Mouse (Mus musculus) limb, embryonic 15.5 days (tissue): ENCODE measurements around the gene Col18a1. TPM values are rescaled to one million over a fixed set of nuclear protein-coding genes. Genes with fewer than 3 reads are reported as not detected.

ENCODE experiments used
- ATAC-seq: fragments of 200-750 bp; cut with Nextera tagmentation; 2 replicates; pipeline ENCODE4 v1.8.0; 2017; ENCODE audit warnings: low read depth, moderate TSS enrichment; ENCODE audit not compliant: insufficient number of reproducible peaks, low FRiP score, low TSS enrichment
- H3K27ac ChIP-seq: fragments of 300-500 bp; sonication (generic); 2 replicates; pipeline ENCODE4 v1.5.1; 2015; ENCODE audit warnings: moderate library complexity, mild to moderate bottlenecking, inconsistent platforms
- H3K27me3 ChIP-seq: fragments of 300-500 bp; sonication (generic); 2 replicates; pipeline ENCODE4 v1.6.1; 2015; ENCODE audit warnings: inconsistent platforms
- H3K36me3 ChIP-seq: fragments of 300-500 bp; sonication (generic); 2 replicates; pipeline ENCODE4 v1.6.1; 2015; ENCODE audit warnings: inconsistent platforms
- H3K4me1 ChIP-seq: fragments of 300-500 bp; sonication (generic); 2 replicates; pipeline ENCODE4 v1.6.1; 2015; ENCODE audit warnings: inconsistent platforms
- H3K4me2 ChIP-seq: fragments of 300-500 bp; sonication (generic); 2 replicates; pipeline ENCODE4 v1.6.1; 2015; ENCODE audit warnings: mild to moderate bottlenecking, inconsistent platforms
- H3K4me3 ChIP-seq: fragments of 300-500 bp; sonication (generic); 2 replicates; pipeline ENCODE4 v1.5.1; 2015; ENCODE audit warnings: mild to moderate bottlenecking, inconsistent platforms
- H3K9ac ChIP-seq: fragments of 300-500 bp; sonication (generic); 2 replicates; pipeline ENCODE4 v1.6.1; 2015; ENCODE audit warnings: inconsistent platforms
- H3K9me3 ChIP-seq: fragments of 300-500 bp; sonication (generic); 2 replicates; pipeline ENCODE4 v1.6.1; 2016; ENCODE audit warnings: inconsistent platforms
- WGBS: fragments of 180-500 bp; shearing (Covaris S2); methylation state at CpG from one replicate; pipeline ENCODE4 v1.1.7; 2015; 5-methylcytosine and 5-hydroxymethylcytosine counted together
- polyA plus RNA-seq: library from polyadenylated mRNA; unstranded; fragments of >200 nt; fragmentation: Nextera tagmentation; extraction: Ambion mirVana; gene quantifications from 2 replicates; pipeline ENCODE4 v1.2.1, GENCODE M21; 2015

Gene Col18a1
- polyA plus RNA-seq, 1 experiment from 2014 or later, result 93.5 TPM

DNA sequence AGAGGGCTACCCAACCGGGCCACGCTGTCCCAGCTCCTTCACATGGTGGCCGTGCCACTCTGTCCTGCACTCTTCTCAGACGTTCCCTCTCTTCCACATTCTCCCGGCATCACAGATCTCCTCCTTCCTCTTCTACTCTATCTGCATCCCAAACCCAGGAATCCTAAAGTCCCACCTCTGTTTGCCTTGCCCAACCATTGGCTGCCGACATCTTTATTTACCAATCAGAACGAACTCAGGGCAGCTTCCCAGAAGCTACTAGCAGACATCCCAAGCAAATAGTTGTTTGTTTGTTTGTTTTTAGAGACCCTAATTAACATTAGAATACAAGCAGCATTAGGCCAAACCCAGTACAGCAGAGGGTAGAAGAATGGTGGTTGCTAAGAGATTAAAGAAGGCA lies 12.3 kb upstream of the Col18a1 start:
- Histone ChIP-seq H3K27me3 (no peaks in the 10 kb centered on the region), H3K4me2 (no peak overlapping the region), H3K27ac (no peak overlapping the region), H3K36me3 (no peaks in the 10 kb centered on the region), H3K9me3 (no peaks in the 10 kb centered on the region), H3K4me3 (no peak overlapping the region), H3K4me1 (no peaks in the 10 kb centered on the region), H3K9ac (no peak overlapping the region)
- no peak for ATAC-seq
- WGBS, result 75% methylated on average over 7 of the region's 7 CpGs

- Histone ChIP-seq H3K4me3 (no peak overlapping the region), H3K27ac (no peak overlapping the region), H3K36me3 (no peaks in the 10 kb centered on the region), H3K27me3 (peaks cover 18% of the 10 kb centered on the region), H3K9me3 (no peaks in the 10 kb centered on the region), H3K4me1 (peaks cover 16% of the 10 kb centered on the region), H3K9ac (no peak overlapping the region), H3K4me2 (no peak overlapping the region)
- ATAC-seq, result no peak
- 86% methylated on average over 6 of the region's 6 CpGs for WGBS
These were observed 4.1 kb upstream of the Col18a1 start for GRCm38 (mm10) chr10:77170400-77170799.

DNA sequence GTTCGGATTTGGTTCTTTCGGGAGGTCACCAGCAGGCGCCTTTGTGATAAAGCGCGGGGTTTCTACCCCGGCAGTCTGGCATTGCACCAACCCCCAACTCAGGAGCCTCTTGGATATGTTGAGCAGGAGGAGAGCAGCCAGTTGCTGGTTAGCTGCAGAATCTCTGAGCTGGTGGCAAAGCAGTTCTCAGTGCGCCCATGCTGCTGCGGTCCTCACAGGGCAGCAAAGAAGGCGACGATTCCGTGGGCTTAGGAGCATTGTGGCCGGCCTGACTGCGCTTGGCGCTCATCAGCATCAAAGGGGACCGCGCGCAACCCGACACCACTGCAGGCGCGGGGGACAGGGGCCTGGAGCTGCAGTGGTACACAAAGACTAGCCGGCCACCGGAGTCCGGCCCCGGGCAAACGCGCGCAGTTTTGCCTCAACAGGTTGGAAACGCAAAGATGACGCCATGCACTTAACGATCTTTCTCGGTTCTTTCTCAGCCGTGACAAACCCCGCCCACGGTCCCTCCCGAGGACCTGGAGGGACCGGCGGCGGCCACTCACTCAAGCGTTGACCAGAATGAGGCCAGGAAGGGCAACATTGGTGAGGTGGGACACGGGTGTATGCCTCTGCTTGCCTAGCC lies 916 bp downstream of the Col18a1 start:
- Histone ChIP-seq H3K4me3 (peak overlapping the region; percentile 49), H3K9me3 (no peaks in the 10 kb centered on the region), H3K27ac (peak overlapping the region; percentile 33; the same call in 1 of the 2 replicates), H3K9ac (peak overlapping the region; percentile 33; the same call in 1 of the 2 replicates), H3K4me1 (peaks cover 33% of the 10 kb centered on the region), H3K4me2 (peak overlapping the region; percentile 91), H3K27me3 (peaks cover 26% of the 10 kb centered on the region), H3K36me3 (no peaks in the 10 kb centered on the region)
- under 1% methylated on average over 40 of the region's 40 CpGs for WGBS
- no peak for ATAC-seq

DNA sequence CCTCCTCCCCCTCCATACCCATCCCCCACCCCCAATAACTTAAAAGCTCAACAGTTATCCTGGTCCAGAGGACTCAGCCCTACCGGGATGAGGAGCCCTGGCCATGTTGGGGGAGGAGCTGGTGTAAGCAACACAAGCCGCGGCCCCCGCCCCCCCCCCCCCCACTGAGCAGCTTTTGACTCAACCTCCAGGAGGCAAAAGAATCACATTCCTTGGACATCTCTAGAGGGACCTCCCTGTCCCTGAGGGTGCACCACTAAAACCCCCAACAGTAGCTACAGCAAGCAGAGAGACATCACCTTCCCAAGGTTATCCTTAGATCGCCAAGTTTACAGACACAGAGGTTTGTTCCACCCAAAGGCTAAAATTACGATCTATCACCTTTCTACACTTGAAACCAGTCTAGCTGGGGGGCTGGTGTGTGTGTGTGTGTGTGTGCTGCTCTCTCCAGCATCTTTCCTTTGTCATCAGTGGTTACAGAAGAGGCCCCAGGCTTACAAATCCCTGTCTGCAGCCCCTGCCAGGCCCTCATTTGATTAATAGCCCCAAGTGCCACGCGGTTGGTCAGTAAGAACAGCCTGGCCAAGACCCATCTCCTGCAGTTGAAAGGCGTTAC lies 1.8 kb downstream of the Col18a1 start:
- Histone ChIP-seq H3K9ac (no peak overlapping the region), H3K4me3 (peak overlapping the region; percentile 49; the same call in 1 of the 2 replicates), H3K4me2 (peak overlapping the region; percentile 91), H3K27me3 (peaks cover 26% of the 10 kb centered on the region), H3K9me3 (no peaks in the 10 kb centered on the region), H3K36me3 (no peaks in the 10 kb centered on the region), H3K4me1 (peaks cover 38% of the 10 kb centered on the region), H3K27ac (no peak overlapping the region)
- no peak for ATAC-seq
- 11% methylated on average over 9 of the region's 9 CpGs for WGBS

DNA sequence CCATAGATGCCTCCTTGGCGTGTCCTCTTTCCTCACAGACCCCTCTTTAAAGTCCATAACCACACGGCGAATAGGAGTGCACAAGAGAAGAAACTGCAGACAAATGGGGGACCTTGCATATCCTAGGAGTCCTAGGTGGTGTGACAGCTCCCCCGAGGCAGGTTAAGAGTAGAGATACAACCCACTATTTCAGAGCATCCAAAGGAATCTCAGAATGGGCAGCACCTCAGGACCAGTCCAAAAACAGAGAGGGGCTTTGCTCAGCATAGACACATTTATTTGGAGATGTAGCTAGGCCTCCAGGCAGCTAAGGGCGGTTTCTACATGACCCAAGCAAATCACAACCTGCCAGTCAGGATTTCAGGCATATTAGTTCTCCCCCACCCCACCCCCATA lies 2.3 kb downstream of the Col18a1 start:
- Histone ChIP-seq H3K9ac (no peak overlapping the region), H3K27ac (peak overlapping the region; percentile 54), H3K9me3 (no peaks in the 10 kb centered on the region), H3K36me3 (no peaks in the 10 kb centered on the region), H3K4me3 (no peak overlapping the region), H3K4me1 (peaks cover 41% of the 10 kb centered on the region), H3K27me3 (peaks cover 26% of the 10 kb centered on the region), H3K4me2 (peak overlapping the region; percentile 31; the same call in 1 of the 2 replicates)
- no peak for ATAC-seq
- 38% methylated on average over 5 of the region's 5 CpGs for whole genome bisulfite sequencing

DNA sequence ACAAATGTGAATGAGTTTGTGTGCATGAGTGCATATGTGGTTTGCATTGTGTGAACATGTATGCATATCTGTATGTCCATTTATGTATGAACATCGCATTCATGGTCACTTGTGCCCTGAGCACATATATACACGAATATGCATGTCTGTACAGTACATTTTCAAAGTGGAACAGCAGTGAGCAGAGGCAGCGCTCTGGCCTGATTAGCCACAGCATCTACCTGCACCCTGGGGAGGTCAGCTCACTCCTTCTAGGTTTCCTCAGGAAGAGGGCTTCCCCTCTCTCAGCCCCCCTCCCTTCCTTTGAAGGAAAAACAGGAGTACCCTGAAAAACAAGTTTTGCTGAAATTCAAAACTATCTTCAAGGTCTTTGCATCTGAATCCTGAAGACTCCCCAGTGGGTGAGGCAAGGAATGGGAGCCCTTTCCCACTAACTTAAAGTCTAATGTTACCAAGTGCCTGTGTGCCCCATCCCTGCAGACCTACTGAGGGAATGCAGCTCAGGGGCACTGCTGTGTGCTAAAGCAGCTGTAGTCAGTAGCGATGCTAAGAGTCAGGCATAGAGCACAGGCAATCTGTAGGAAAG lies 2.9 kb downstream of the Col18a1 start:
- Histone ChIP-seq H3K36me3 (no peaks in the 10 kb centered on the region), H3K9ac (no peak overlapping the region), H3K4me3 (no peak overlapping the region), H3K4me2 (peak overlapping the region; percentile 31; the same call in 1 of the 2 replicates), H3K27ac (peak overlapping the region; percentile 54), H3K4me1 (peaks cover 46% of the 10 kb centered on the region), H3K9me3 (no peaks in the 10 kb centered on the region), H3K27me3 (peaks cover 26% of the 10 kb centered on the region)
- ATAC-seq, result no peak
- WGBS, result 49% methylated on average over 4 of the region's 4 CpGs

GRCm38 (mm10) chr10:77159573-77159972 lies 6.8 kb downstream of the Col18a1 start:
- H3K4me3 ChIP-seq, result no peak overlapping the region
- 39% methylated on average over 8 of the region's 8 CpGs for WGBS
- H3K4me2 ChIP-seq, result no peak overlapping the region
- no peak for ATAC-seq
- H3K9ac ChIP-seq, result no peak overlapping the region
- H3K27me3 ChIP-seq, result 0 out of 2 replicates have a peak, but pooled peaks cover 1% of the 10 kb centered on the region
- peaks cover 23% of the 10 kb centered on the region for H3K4me1 ChIP-seq
- H3K27ac ChIP-seq, result no peak overlapping the region
- H3K36me3 ChIP-seq, result no peaks in the 10 kb centered on the region
- H3K9me3 ChIP-seq, result no peaks in the 10 kb centered on the region

DNA sequence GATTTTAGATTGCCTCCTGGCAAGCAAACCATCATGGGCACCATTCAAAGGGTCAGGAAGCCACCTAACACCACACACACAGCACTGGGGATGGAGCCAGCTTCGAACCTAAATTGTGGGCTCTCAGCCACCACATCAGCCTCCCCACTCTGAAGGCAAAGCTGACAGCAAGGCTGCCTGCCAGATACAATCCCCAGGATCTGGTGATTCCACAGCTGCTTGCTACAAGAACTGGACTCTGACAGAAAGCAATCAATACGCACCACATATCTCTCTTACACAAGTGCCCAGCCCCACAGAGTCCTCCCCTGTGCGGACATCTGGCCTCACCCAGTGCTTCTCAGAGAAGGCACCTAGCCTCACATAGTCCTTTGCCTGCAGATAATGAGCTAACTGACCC lies 7.4 kb downstream of the Col18a1 start:
- 54% methylated on average over 3 of the region's 3 CpGs for WGBS
- Histone ChIP-seq H3K9me3 (no peaks in the 10 kb centered on the region), H3K4me3 (no peak overlapping the region), H3K4me2 (no peak overlapping the region), H3K36me3 (no peaks in the 10 kb centered on the region), H3K4me1 (peaks cover 20% of the 10 kb centered on the region), H3K9ac (no peak overlapping the region), H3K27ac (no peak overlapping the region), H3K27me3 (no peaks in the 10 kb centered on the region)
- no peak for ATAC-seq

DNA sequence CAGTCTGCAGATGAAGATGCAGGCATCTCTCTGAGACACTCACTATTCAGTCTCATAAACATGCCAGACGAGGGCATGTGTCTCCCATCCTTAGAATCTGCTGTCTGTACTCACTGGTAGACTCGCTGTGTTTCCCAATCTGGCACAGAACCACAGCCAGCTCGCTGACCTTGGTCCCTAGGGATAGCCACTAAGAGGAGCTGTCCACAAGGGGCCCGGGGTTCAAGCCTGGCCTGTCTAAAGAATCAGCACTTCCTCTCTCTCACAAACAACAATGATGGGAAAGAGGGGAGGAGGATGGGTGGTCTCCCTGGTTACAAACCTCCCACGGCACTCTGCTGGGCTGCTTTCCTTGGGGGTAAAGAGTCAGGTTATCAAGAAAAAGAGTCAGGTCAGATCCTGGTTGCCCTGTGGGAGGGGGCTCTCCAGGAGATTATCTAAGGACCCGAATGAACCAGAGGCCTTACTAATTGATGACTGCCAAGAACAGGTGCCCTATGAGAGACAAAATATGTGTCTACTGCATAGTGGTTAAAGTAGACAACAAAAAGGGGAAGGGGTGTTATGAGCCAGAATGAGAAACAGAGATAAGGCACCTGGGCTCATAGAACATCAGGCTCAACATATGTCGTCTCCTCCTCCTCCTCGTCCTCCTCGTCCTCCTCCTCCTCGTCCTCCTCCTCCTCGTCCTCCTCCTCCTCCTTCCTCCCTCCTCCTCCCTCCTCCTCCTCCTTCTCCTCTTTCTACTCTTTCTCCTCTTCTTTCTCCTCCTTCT lies 8.9 kb downstream of the Col18a1 start:
- no peak overlapping the region for H3K4me2 ChIP-seq
- no peaks in the 10 kb centered on the region for H3K9me3 ChIP-seq
- H3K36me3 ChIP-seq, result no peaks in the 10 kb centered on the region
- H3K4me3 ChIP-seq, result no peak overlapping the region
- ATAC-seq, result no peak
- WGBS, result 45% methylated on average over 7 of the region's 11 CpGs
- no peak overlapping the region for H3K27ac ChIP-seq
- H3K4me1 ChIP-seq, result peaks cover 19% of the 10 kb centered on the region
- H3K27me3 ChIP-seq, result no peaks in the 10 kb centered on the region
- no peak overlapping the region for H3K9ac ChIP-seq

- H3K4me1 ChIP-seq, result peaks cover 28% of the 10 kb centered on the region
- no peak overlapping the region for H3K4me3 ChIP-seq
- no peaks in the 10 kb centered on the region for H3K36me3 ChIP-seq
- H3K4me2 ChIP-seq, result no peak overlapping the region
- H3K27ac ChIP-seq, result no peak overlapping the region
- ATAC-seq, result no peak; the same call in 1 of the 2 replicates
- H3K27me3 ChIP-seq, result no peaks in the 10 kb centered on the region
- WGBS, result 34% methylated on average over 2 of the region's 2 CpGs
- H3K9ac ChIP-seq, result no peak overlapping the region
- no peaks in the 10 kb centered on the region for H3K9me3 ChIP-seq
These were observed 14.1 kb downstream of the Col18a1 start for GRCm38 (mm10) chr10:77152178-77152621.

- no peak overlapping the region for H3K9ac ChIP-seq
These were observed 14.8 kb downstream of the Col18a1 start for GRCm38 (mm10) chr10:77151551-77152002.

More at GRCm38 (mm10) chr10:77151551-77152002, 14.8 kb downstream of the Col18a1 start:
- H3K9me3 ChIP-seq, result no peaks in the 10 kb centered on the region
- no peak overlapping the region for H3K4me2 ChIP-seq
- peaks cover 31% of the 10 kb centered on the region for H3K4me1 ChIP-seq
- H3K27ac ChIP-seq, result peak overlapping the region; percentile 19; the same call in 1 of the 2 replicates
- H3K27me3 ChIP-seq, result no peaks in the 10 kb centered on the region
- WGBS, result 52% methylated on average over 4 of the region's 4 CpGs
- H3K4me3 ChIP-seq, result no peak overlapping the region
- no peak for ATAC-seq
- H3K36me3 ChIP-seq, result no peaks in the 10 kb centered on the region
